Comparison of ENCODE assay signal across 20 mouse cellular contexts in genomic region chr15:31227793-31228192, GRCm38 (mm10). TPM values are rescaled to one million over a fixed set of nuclear protein-coding genes. Genes with fewer than 3 reads are reported as not detected.
A peak's percentile ranks its signal among the peaks of the same experiment; 100 is the strongest.
DNase-seq lines count a peak whose midpoint lies in the region.
"Had no signal": no experiment of that assay in that cellular context is flagged by ENCODE, and none has a peak within 500 bp of the region (broad histone marks: within the 10 kb centered on the region; RNA-seq: fewer than 3 reads in every experiment).

No protein-coding gene starts in this region.

- peak; percentile 35 to 63 for DNase-seq in adrenal gland, adult (ENCODE audit: inconsistent age in 2 of 2, low spot score in 1 of 2)
- DNase-seq in adrenal gland, adult 18-20 months (ENCODE audit: low spot score in 2 of 2) = no peak
- DNase-seq in 416B (ENCODE audit: low read depth) (peak; percentile 24), ZHBTc4 (ENCODE audit: low read depth, low spot score) (peak; percentile 45)
- DNase-seq in adrenal gland, postnatal 25 days = peak; percentile 18
- DNase-seq in cerebellum, postnatal 10 days = no peak
- no peak for DNase-seq in kidney, postnatal 10 days
- no peak for DNase-seq in urinary bladder, postnatal 10 days (ENCODE audit: low spot score)
- DNase-seq: cerebellum, adult 8-10 months; cerebellum, postnatal 36 days; heart, adult 2 months; heart, postnatal 4 days; kidney, adult 9 months; kidney, postnatal 25 days; liver, postnatal 0 days; lung, postnatal 4 days; midbrain, embryonic 14.5 days; retina, postnatal 1 day; right cerebral cortex, postnatal 25 days; thymus, postnatal 14 days had no signal

RNA-seq across cellular contexts. Expression of gene Dap, which starts 3.7 kb away (rescaled TPM):
- 10 to 100 TPM; 92.0 to 93.7 TPM for total RNA-seq in adrenal gland, adult 18-20 months (2021)
- 85.6 and 86.7 TPM in 2 replicates for total RNA-seq in adrenal gland, postnatal 25 days (2021)

Comparison
In these comparisons a context has a peak if more than half of its experiments do, and no peak if none do; other contexts are left out.
1. DNase-seq: peak in adrenal gland, adult (2 of 2), 416B (single experiment), ZHBTc4 (single experiment) and adrenal gland, postnatal 25 days (single experiment); none in adrenal gland, adult 18-20 months (0 of 2), cerebellum, postnatal 10 days (0 of 2), kidney, postnatal 10 days (single experiment) and urinary bladder, postnatal 10 days (single experiment).